Mouse (Mus musculus): Measurements from ENCODE around the gene Ten1.

- TF ChIP-seq FLI1 (IDR thresholded peaks at IDR 0.05; ENCODE audit: low read length) (no peak), GATA1 (IDR thresholded peaks at IDR 0.05; ENCODE audit: borderline replicate concordance, low read length) (no peak)
These were observed 10.0 kb downstream of the Ten1 start for GRCm38 (mm10) chr11:116208660-116209059.
